Mouse (Mus musculus) E14TG2a.4 (cell line): ENCODE data around the gene Endou.

ENCODE experiments used
- H3K27me3 ChIP-seq: 2 replicates; pipeline ENCODE4 v1.6.1; 2014; ENCODE audit warnings: low read length, control low read depth; ENCODE audit not compliant: insufficient read depth
- H3K36me3 ChIP-seq: 2 replicates; pipeline ENCODE4 v1.6.1; 2014; ENCODE audit warnings: low read length, control low read depth; ENCODE audit not compliant: insufficient read depth
- H3K4me1 ChIP-seq: replicated peaks from 2 replicates; pipeline ENCODE4 v1.6.1; 2014; ENCODE audit warnings: low read depth, low read length, control low read depth
- H3K4me3 ChIP-seq: replicated peaks from 2 replicates; pipeline ENCODE4 v1.5.1; 2014; ENCODE audit warnings: mild to moderate bottlenecking, low read length
- H3K9me3 ChIP-seq: 2 replicates; pipeline ENCODE4 v1.6.1; 2014; ENCODE audit warnings: low read length, control low read depth
- CTCF ChIP-seq: conservative IDR thresholded peaks from 2 replicates; pipeline ENCODE4 v1.5.1; 2014; ENCODE audit warnings: low read length
- NANOG ChIP-seq: IDR thresholded peaks from 2 replicates; pipeline ENCODE4 v1.6.1; 2014; ENCODE audit warnings: borderline replicate concordance, low read length, mixed read lengths
- POU5F1 ChIP-seq: IDR thresholded peaks from 2 replicates; pipeline ENCODE4 v1.6.1; 2014; ENCODE audit warnings: low read length, borderline replicate concordance

Gene Endou

DNA sequence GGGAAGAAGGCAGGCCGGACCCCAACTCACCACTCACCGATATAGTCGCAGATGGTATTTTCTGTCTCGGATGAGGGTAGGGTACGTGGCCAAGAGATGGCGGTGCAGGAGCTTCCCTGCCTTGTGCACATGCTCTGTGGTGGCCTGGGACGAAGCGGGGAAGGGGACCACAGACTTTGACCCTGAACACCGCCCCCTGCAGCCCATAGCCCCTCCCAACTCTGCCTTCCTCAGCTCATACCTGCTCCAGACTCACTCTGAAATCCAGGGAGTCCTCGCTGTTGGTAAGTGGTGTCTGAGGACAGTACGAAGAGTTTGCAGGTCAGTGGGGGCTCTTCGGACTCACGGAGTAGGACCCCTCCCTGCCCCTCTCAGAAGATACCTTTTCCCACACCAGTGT lies 30.3 kb upstream of the Endou start:
- Histone ChIP-seq H3K4me3 (no peak overlapping the region), H3K27me3 (peaks cover 8% of the 10 kb centered on the region), H3K36me3 (peaks cover 42% of the 10 kb centered on the region), H3K4me1 (peaks cover 45% of the 10 kb centered on the region), H3K9me3 (peaks cover 12% of the 10 kb centered on the region)
- TF ChIP-seq CTCF (no peak), POU5F1 (no peak), NANOG (no peak)

- Histone ChIP-seq H3K4me3 (no peak overlapping the region), H3K9me3 (peaks cover 12% of the 10 kb centered on the region), H3K36me3 (peaks cover 45% of the 10 kb centered on the region), H3K27me3 (peaks cover 3% of the 10 kb centered on the region; the same call in 1 of the 2 replicates), H3K4me1 (peaks cover 45% of the 10 kb centered on the region)
- TF ChIP-seq NANOG (no peak), CTCF (no peak), POU5F1 (no peak)
These were observed 29.8 kb upstream of the Endou start for GRCm38 (mm10) chr15:97760952-97761351.

- Histone ChIP-seq H3K36me3 (peaks cover 45% of the 10 kb centered on the region), H3K4me1 (peaks cover 45% of the 10 kb centered on the region), H3K9me3 (peaks cover 12% of the 10 kb centered on the region), H3K4me3 (no peak overlapping the region), H3K27me3 (0 out of 2 replicates have a peak, but pooled peaks cover 3% of the 10 kb centered on the region)
- TF ChIP-seq POU5F1 (no peak), NANOG (no peak), CTCF (no peak)
These were observed 28.9 kb upstream of the Endou start for GRCm38 (mm10) chr15:97760006-97760405.

DNA sequence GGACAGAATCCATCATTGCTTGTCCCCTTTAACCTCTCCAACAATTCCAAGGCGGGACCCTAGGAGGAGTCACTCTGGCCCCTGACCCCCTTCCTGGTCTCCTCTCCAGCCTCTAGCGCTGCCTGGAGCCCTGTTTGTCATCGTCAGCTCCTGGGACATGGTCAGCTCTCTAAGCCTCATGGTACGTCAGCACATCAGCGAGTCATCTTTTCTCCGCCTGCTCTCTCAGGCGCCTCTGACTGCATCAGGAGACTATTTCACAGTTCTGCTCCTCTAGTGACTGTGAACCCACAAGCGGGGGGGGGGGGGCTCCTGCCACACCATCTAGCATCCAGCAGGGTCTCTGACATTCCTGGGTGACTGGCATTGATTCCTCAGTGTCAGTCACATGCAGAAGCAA lies 24.2 kb upstream of the Endou start:
- H3K27me3 ChIP-seq: no peaks in the 10 kb centered on the region
- TF ChIP-seq POU5F1 (no peak), CTCF (no peak), NANOG (no peak)
- no peaks in the 10 kb centered on the region for H3K9me3 ChIP-seq
- peaks cover 41% of the 10 kb centered on the region for H3K4me1 ChIP-seq
- H3K36me3 ChIP-seq: peaks cover 42% of the 10 kb centered on the region
- H3K4me3 ChIP-seq: peak overlapping the region; percentile 57

GRCm38 (mm10) chr15:97754476-97754875 lies 23.3 kb upstream of the Endou start:
- Histone ChIP-seq H3K36me3 (peaks cover 35% of the 10 kb centered on the region), H3K4me3 (0 out of 2 replicates have a peak overlapping the region, but pooled peaks have one; percentile 41), H3K4me1 (peaks cover 47% of the 10 kb centered on the region), H3K9me3 (no peaks in the 10 kb centered on the region), H3K27me3 (no peaks in the 10 kb centered on the region)
- TF ChIP-seq NANOG: no peak

GRCm38 (mm10) chr15:97752491-97752890 lies 21.4 kb upstream of the Endou start:
- no peaks in the 10 kb centered on the region for H3K9me3 ChIP-seq
- no peaks in the 10 kb centered on the region for H3K27me3 ChIP-seq
- H3K4me1 ChIP-seq: peaks cover 47% of the 10 kb centered on the region
- peaks cover 31% of the 10 kb centered on the region for H3K36me3 ChIP-seq
- no peak for TF ChIP-seq POU5F1
- TF ChIP-seq CTCF: no peak
- TF ChIP-seq NANOG: no peak
- no peak overlapping the region for H3K4me3 ChIP-seq

DNA sequence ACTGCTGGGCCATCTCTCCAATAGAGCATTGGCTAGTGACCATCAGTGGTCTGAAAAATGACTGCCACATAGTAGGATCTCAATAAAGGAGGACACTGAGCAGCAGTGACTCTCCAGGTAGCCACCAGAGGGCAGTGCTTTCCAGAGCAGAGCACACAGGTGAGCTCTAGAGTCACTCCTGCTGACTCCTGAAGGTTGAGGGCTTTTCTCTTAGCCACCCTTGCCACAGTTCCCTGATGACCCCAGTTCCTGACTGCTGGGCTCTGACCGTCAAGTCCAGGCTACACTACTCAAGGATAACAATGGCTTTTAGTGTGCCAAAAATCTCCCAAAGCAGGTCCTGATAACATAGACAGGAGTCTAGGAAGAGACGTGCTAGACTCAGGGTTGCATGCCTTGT lies 20.5 kb upstream of the Endou start:
- TF ChIP-seq NANOG: no peak
- peak; percentile 61 for TF ChIP-seq CTCF
- H3K36me3 ChIP-seq: peaks cover 29% of the 10 kb centered on the region
- peaks cover 45% of the 10 kb centered on the region for H3K4me1 ChIP-seq
- H3K9me3 ChIP-seq: no peaks in the 10 kb centered on the region
- no peak overlapping the region for H3K4me3 ChIP-seq
- H3K27me3 ChIP-seq: no peaks in the 10 kb centered on the region

- Histone ChIP-seq H3K4me1 (peaks cover 36% of the 10 kb centered on the region), H3K27me3 (no peaks in the 10 kb centered on the region), H3K36me3 (peaks cover 30% of the 10 kb centered on the region), H3K4me3 (no peak overlapping the region), H3K9me3 (no peaks in the 10 kb centered on the region)
- TF ChIP-seq POU5F1: no peak
- TF ChIP-seq CTCF: no peak
- TF ChIP-seq NANOG: no peak
These were observed 19.6 kb upstream of the Endou start for GRCm38 (mm10) chr15:97750697-97751096.

GRCm38 (mm10) chr15:97749841-97750240 lies 18.7 kb upstream of the Endou start:
- Histone ChIP-seq H3K4me1 (peaks cover 32% of the 10 kb centered on the region), H3K27me3 (no peaks in the 10 kb centered on the region), H3K4me3 (no peak overlapping the region), H3K36me3 (peaks cover 39% of the 10 kb centered on the region), H3K9me3 (no peaks in the 10 kb centered on the region)
- TF ChIP-seq CTCF: no peak
